ENCODE assay signal across 8 mouse cellular contexts in the genomic region with DNA sequence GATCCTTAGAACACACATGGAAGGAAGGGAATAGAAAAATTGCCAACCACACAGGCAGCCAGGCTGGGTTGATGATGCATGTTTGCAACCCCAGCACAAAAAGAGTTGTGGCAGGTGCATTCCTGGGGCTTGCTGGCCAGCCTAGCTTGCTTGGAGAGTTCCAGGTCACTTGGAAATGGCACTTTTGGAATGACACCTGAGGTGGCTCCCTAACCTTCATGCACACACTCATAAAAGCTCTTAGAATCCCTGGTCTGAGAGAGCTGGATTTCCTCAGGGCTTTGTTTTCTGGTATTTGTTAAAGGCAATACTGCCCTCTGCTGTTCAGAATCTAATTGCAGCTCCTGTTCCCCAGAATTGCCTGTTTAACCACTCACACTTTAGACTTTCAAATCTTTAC.
DNase-seq lines count a peak whose midpoint lies in the region; ATAC-seq and TF ChIP-seq lines count a peak whose summit lies in the region.

No protein-coding gene starts in this region.

- H3K9ac ChIP-seq in kidney, embryonic 14.5 days (ENCODE audit: low read depth, low read length): no peak overlapping the region

- no peak; the same call in 1 of the 2 replicates for ATAC-seq in kidney, embryonic 14.5 days (ENCODE audit: low FRiP score, low TSS enrichment)
- peak; percentile 91 for ATAC-seq in inflammation-experienced regulatory T-cells, adult 6 months
- peak; percentile 57 for ATAC-seq in megakaryocyte-erythroid progenitor cell, adult 5-6 weeks (replicated peaks; ENCODE audit: low FRiP score, low TSS enrichment, poor library complexity, severe bottlenecking)

- H3K9me3 ChIP-seq in kidney, embryonic 14.5 days (ENCODE audit: control insufficient read depth, low read length): no peaks in the 10 kb centered on the region

- H3K4me2 ChIP-seq in kidney, embryonic 14.5 days (replicated peaks; ENCODE audit: low read depth, low read length): no peak overlapping the region

- no peak overlapping the region for H3K4me3 ChIP-seq in kidney, embryonic 14.5 days (ENCODE audit: low read length)
- H3K4me3 ChIP-seq in left cerebral cortex, adult 2 months: no peak overlapping the region

- intact Hi-C loops in left cerebral cortex, adult 2 months (cut with DNase I): loop anchor here (1.0 to 10.0 kb wide), 4 partner anchors 261 to 1394 kb away; no protein-coding TSS in a partner anchor

- H3K36me3 ChIP-seq in kidney, embryonic 14.5 days (ENCODE audit: control insufficient read depth, insufficient read depth, low read length): no peaks in the 10 kb centered on the region; the same call in 1 of the 2 replicates

- peak; percentile 41 for DNase-seq in kidney, adult 11 months
- peak; percentile 56 to 72 for DNase-seq in cerebellum, adult 18-20 months
- peak; percentile 78 for DNase-seq in forelimb bud, embryonic 11.5 days (ENCODE audit: low read depth, low spot score)
- peak; percentile 55 to 66 for DNase-seq in left cerebral cortex, adult 2 months (ENCODE audit: extremely low spot score in 1 of 2, low spot score in 2 of 2)
- peak; percentile 77 to 80 for DNase-seq in right cerebral cortex, adult 2 months (ENCODE audit: low spot score in 2 of 2)

- no peak overlapping the region for H3K27ac ChIP-seq in kidney, embryonic 14.5 days (ENCODE audit: low read depth, low read length)
- no peak overlapping the region for H3K27ac ChIP-seq in left cerebral cortex, adult 2 months

- H3K4me1 ChIP-seq in kidney, embryonic 14.5 days (ENCODE audit: control insufficient read depth, insufficient read depth, low read length): no peaks in the 10 kb centered on the region

- TF ChIP-seq CTCF in left cerebral cortex, adult 2 months (IDR thresholded peaks at IDR 0.05): peak; percentile 90

- H3K27me3 ChIP-seq in kidney, embryonic 14.5 days (ENCODE audit: control insufficient read depth, insufficient read depth, low read length): no peaks in the 10 kb centered on the region
